Mouse (Mus musculus) layer of hippocampus, postnatal 14 days (tissue): ENCODE data around the gene 7420426K07Rik. TPM values are rescaled to one million over a fixed set of nuclear protein-coding genes. Genes with fewer than 3 reads are reported as not detected.

Experiments used
- DNase-seq, 2 experiments: peaks; one replicate each; pipeline ENCODE4 v3.0.0; 2021 to 2022; ENCODE audit warnings: low spot score in 2 of 2, mixed read lengths in 1 of 2
- long read RNA-seq, 2 experiments: library from polyadenylated mRNA; stranded (forward); transcript quantifications; one replicate each; pipeline ENCODE4 v2.0.0; 2021
- total RNA-seq, 2 experiments: library from RNA; stranded (reverse); gene quantifications; 2 replicates each; pipeline ENCODE4 v1.2.3; 2021

Gene 7420426K07Rik
- not detected for total RNA-seq
- long read RNA-seq, experiment 1: 0 reads
- long read RNA-seq, experiment 2: 0 reads

DNA sequence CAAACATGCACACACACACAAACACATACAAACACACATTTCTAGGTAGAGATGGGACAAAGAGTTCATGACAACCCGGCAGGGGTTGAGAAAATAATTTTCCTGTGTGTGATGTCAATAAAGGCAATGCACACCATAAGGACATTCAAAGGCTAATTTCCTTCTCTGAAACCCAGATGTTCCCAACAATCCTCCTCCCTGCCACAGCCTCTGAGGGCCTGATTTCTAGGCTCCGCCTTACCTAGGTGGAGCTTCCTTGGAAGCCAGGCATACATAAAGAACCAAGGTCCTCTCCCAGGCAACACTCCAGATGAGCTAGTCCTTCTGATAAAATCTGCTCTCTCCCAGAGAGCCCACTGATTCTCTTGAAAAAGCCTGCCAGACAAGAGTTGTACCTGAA lies at the start of gene 7420426K07Rik:
7420426K07Rik (plus strand) TSS at position 301 of the 400 bp plus-strand sequence.
- DNase-seq: no peak

DNA sequence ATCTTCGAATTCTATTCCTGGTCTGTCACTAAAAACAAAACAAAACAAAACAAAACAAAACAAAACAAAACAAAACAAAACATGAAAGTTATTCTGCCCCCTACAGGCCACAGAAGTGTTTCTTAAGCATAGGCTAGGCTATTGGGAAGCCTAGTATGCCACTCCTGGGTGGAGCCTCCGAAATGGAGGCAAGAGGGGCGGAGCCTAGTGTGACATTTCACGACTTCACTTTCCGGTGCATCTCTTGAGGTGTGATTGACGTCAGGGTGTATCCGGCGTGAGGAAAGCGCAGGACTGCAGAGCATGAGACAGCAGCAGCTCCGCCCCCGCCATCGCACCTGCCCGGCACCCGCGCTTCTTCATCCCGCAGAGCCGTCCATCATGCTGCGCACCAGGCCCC lies 46.7 kb upstream of the 7420426K07Rik start, which contains the start of gene Prr23a2:
Prr23a2 (plus strand) TSS at position 285 of the 400 bp plus-strand sequence.
- no peak for DNase-seq

DNA sequence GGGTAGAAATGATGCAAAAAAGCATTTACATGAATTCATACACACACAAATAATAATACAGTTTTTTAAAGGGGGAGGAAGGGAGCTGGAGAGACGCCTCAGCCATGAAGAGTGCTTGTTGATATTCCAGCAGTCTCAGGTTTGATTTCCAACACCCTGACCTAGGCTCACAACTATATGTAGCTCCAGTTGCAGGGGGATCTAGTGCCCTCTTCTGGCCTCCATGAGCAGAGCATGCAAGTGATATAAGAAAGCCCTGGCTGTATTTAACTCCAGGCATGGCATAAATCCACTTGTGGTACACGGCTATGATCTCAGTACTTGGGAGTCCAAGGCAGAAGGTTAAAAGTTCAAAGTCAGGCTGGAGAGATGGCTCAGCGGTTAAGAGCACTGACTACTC lies 39.5 kb upstream of the 7420426K07Rik start:
- DNase-seq: no peak

DNA sequence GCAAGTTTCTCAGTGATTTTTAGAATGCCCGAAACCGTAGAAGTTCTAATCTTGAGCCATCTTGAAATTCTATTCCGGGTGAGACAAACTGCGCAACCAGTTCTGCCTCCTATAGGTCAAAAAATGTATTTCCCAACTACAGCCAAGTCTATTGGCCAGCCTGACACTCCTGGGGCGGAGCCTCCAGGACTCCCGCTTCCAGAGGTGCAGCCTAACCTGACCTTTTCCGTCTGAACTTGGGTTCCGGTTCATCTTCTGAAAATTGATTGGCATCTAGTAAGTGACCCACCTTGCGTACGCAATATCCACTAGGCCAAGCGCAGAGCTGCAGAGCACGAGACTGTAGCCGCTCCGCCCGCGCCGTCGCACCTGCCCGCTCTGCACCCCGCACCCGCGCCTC lies 38.3 kb upstream of the 7420426K07Rik start, which contains the start of gene Prr23a3:
Prr23a3 (plus strand) TSS at position 197 of the 400 bp plus-strand sequence.
- no peak for DNase-seq

DNA sequence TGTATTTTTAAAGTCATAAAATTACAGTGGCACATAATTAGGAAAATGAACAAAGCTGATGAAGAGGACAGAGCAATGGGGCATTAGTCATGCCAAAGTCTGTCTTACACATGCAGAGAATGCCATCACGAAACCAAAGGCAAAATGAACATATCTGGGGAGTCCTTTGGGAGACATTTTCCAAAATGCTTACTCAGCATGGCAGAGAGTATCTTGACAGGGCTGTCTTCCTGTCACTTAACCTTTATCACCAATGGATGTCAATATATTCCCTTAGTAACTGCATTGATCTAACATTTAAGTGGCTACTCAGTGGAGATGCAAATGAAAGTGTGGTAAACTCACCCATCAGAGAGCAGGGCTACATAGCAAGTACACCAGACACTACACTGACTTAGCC lies 1.4 kb upstream of the 7420426K07Rik start:
- DNase-seq: no peak

DNA sequence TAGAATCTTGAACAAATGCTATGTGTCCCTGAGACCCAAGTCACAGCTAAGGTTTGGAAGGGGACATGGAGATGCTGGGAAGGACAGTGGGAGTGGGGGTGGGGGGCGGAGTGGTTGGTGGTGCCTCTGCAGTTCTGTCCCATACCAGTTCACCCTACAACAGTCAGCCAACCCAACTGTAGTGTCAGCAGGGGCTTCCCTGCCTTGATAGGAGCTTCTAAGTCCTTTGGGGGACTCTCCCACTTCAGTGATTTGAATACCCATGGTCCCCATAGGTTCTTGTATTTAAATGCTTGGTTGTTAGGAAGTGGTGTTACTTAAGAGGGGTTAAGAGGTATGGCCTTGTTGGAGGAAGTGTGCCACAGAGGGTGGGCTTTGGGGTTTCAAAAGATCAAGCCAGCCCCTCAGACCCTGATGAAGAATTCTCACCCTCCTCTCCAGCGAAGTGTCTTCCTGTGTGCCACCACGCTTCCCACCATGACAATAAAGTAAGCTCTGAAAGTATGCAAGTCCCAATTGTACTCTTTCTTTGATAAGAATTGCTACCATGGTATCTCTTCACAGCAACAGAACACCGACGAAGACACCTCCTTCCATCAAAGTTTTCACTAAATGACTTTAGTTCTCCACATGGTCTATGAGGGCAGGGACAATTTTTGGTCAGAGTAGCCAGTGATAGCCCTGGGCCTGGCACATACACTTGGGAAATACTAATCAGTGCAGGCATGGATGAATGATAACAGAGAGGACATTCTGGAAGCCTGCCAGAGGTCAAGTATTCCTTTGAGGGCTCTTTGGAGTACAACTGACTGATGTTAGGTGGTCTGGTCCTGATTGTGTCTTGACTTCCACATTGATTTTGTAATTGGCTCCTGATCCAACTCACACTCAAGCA lies 18.0 kb downstream of the 7420426K07Rik start:
- DNase-seq: no peak

DNA sequence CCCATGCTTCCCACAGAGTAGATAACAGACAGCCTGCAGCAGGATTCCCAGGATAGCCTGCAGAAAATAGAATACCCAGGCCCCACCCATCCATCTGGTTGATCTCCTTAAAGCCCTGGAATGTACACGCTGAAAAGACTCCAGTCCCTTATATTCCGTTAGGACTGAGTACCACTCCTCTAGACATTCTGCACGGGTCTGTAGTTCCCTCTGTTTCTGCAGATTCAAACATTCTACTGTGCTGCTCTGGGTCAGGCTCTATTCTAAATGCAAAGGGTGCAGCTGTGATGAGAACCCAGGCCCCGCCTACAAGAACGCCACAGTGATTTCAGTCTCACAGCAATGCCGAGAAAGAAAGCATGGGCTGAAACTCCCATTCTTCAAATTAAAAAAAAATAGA lies 20.2 kb downstream of the 7420426K07Rik start:
- DNase-seq: no peak

DNA sequence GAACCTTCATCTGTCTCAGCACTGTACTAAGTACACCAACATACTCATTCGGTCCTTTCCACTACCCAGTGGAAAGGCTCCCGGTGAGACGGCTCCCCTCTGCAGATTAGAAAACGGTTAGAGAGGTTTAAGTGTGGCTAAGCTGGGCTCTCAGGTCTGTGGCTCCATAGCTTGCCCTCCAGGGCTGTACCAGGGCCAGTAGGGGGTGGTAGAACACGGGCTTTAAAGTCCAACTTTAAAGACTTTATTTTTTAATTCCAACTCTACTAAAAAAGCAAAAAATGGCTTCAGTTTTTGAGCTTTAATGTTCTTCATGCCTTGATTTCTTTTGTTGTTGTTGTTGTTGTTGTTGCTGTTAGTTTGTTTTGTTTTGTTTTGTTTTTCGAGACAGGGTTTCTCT lies 21.3 kb downstream of the 7420426K07Rik start:
- no peak for DNase-seq

DNA sequence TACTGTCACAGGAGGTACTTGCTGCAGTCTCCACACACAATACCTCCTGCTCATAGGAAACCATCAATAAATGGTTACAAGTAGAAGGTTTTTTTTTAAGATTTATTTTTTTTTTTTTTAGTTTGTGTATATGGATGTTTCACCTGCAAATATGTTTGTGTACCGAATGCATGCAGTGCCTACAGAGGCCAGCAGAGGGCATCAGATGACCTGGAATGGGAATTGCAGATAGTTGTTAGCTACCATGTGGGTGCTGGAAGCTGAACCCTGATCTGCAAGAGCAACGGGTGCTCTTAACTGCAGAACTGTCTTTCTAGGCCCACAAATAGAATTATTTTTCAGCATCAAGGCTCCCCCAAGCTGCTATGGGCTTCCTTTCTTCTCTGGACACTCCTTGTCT lies 26.6 kb downstream of the 7420426K07Rik start:
- DNase-seq: no peak

DNA sequence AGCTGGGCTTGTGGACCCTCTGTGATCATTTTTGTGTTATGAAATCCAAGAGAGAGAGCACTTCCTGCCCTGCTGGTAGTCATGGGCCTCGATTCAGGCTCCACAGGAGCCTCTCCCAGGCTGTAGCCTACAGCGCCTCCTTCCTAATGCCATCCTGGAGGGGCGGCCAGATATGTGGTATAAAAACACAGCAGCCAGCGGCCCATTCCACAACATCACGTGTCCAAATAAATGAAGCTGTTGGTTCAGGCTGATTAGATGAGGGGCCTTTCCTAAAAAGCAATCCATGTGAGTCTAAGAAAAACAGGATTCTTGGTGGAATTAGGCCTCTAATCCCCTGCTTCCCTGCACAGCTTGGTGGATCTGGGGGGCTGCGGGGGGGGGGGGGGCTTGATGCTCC lies 30.0 kb downstream of the 7420426K07Rik start:
- no peak for DNase-seq

DNA sequence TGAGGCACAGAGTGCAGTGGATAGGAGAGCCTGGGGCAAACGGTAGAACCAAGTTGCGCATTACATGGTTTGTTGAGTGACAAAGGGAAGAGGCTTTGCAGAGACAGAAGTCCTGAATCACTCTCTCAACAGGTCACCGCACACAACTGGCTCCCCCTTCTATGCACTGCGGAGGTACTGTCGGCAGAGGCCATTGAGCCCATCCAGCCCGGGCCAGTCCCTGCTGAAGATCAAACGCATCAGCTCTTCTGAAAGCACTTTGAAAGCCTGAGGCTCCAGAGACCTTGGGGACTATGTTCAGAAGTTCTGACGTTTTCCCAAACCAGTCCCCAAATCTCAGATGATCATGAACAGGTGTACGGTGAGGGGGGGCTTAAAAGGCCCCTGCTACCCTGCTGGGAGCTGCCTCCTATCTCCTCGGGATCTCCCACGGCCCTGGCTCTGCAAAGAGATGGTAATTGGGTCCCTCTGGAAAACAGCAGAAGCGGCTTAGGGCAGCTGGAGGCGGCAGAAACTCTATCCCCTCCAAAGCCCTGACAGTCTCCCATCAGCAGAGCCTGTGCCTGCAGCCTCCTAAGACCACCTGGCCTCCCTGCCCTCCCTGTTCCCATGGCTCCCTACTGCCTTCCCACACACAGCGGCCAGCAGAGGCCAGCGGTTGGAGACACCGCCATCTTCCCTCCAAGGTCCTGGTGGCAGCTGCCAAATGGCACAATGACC lies 32.4 kb downstream of the 7420426K07Rik start:
- DNase-seq: no peak

DNA sequence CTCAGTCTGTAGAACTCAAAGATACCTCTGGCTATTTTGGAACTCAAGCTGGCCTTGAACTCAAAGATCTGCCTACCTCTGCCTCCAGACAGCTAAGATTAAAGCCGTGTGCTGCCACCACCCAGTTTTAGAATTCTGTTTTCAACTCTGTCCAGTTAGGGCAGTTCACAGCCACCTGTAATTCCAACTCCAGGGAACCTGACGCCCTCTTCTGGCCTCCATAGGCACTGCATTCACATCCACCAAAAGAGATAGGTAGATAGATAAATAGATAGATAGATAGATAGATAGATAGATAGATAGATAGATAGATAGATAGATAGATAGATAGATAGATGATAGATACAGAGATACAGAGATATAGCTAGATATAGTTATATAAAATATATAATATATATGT lies 36.4 kb downstream of the 7420426K07Rik start:
- DNase-seq: no peak

DNA sequence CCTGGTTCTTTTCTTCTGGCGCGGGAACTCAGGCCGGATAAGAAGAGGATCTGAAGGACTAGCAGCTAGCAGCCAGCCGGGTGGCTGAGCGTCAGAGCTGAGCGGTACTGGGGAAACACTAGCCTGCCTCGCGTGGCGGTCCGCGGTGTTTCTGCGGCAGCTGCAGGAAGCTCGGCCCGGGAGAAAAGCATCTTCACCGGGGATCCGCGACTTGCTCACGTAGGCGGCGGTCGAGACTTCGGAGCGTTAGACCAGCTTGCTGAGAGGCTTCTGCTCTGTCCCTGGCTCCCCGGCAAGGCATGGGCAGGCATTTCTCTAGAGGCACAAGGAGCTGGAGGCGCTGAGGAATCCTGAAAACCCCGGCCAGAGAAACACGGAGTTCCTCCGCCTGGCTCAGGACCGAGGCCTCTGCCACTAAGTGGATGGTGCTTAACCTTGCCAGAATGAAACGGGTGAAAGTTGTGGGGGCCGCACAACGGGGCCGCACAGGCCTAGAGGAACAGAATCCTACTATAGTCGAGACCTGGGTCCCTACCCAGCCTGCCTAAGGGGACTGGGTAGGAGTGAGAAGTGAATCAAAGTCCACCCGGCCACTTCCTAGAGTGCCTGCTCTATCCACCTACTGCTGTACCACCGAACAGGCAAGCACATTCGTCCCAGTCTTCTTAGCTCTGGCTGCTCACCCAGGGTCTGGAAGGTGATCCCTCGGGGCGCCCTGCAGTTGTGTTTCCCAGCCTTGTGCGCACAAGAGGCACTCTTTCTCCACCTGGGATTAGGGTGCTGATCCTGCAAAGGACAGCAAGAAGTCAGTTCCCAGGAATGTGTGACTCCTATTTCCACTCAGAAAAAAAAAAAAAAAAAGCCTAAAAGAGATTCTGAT lies 49.5 kb downstream of the 7420426K07Rik start:
- no peak for DNase-seq

DNA sequence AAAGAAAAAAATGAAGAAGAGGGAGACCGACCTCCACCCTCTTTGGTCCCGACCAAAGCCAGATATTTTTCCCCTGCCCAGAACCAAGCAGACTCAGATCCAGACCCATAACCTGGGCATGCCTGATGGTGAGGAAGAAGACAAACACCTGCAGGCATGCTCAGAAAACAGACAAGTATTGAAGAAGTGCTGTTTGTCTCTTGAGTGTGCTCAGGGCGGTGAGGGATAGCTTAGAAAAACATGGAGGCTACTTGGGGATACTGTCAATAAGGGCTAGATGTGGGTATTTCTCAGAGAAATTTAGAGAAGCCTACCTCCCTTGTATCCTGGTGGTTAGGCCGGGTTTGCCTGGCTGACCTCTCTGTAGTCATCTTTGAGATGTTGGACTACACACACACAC lies 50.4 kb downstream of the 7420426K07Rik start:
- DNase-seq: no peak

DNA sequence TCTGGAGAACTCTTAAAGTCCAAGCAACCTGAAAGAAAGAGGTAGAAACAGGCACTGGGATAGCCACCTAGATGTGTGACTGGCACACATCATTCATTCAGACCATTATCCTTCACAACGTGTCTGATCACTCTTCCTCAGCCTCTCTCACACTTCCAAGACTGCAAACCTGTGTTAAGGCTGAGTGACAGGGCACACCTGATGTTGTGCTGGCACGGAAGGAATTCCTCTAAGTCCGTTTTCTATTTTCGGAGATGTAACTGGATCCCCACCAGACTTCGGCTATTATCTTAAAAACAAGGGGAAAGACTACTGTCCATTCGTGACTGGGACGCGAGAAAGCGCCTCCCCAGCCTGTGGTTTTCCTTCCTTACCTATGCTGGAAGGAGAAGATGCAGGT lies 50.9 kb downstream of the 7420426K07Rik start:
- no peak for DNase-seq

Other genes with a start within 250 kb of the 7420426K07Rik start
- not detected for gene Prr23a1, start 60.6 kb upstream of the 7420426K07Rik start, total RNA-seq
- not detected for gene Prr23a2, start 46.6 kb upstream of the 7420426K07Rik start, total RNA-seq
- gene Prr23a3, start 38.4 kb upstream of the 7420426K07Rik start, total RNA-seq: not detected
- 1 to 10 TPM; 1.4 to 1.6 TPM for gene Foxl2, start 52.2 kb downstream of the 7420426K07Rik start, total RNA-seq
- 10 to 100 TPM; 53.8 to 58.5 TPM for gene Faim, start 83.3 kb downstream of the 7420426K07Rik start, total RNA-seq
- under 1 TPM in 1 of 2 experiments, not detected in 1; 0.21 TPM for gene Gm1123, start 132.6 kb downstream of the 7420426K07Rik start, total RNA-seq
- gene Pik3cb, start 237.5 kb downstream of the 7420426K07Rik start, total RNA-seq: 10 to 100 TPM; 22.9 to 23.6 TPM